Mouse (Mus musculus) lung, adult 2 months (tissue): ENCODE measurements around the gene Selenof. TPM values are rescaled to one million over a fixed set of nuclear protein-coding genes. Genes with fewer than 3 reads are reported as not detected.

Source experiments
- DNase-seq: peaks from one replicate; pipeline ENCODE4 v3.0.0; 2022
- H3K4me1 ChIP-seq: fragments of 200-500 bp; 2 replicates; pipeline ENCODE4 v1.6.1; 2011; ENCODE audit warnings: low read length; ENCODE audit not compliant: control insufficient read depth, insufficient read depth
- H3K4me3 ChIP-seq: fragments of 200-500 bp; replicated peaks from 2 replicates; pipeline ENCODE3; 2011; ENCODE audit warnings: low read depth, mild to moderate bottlenecking, control low read depth, low read length; ENCODE audit errors: extremely low read depth
- CTCF ChIP-seq: fragments of 200-500 bp; IDR thresholded peaks from 2 replicates; pipeline ENCODE4 v1.5.1; 2011; ENCODE audit warnings: mild to moderate bottlenecking, low read length, control low read depth; ENCODE audit not compliant: insufficient read depth
- POLR2A ChIP-seq: fragments of 200-500 bp; IDR thresholded peaks from 2 replicates; pipeline ENCODE4 v1.6.1; 2011; ENCODE audit warnings: low read depth, mild to moderate bottlenecking, control low read depth, low read length, borderline replicate concordance; ENCODE audit errors: extremely low read depth
- WGBS: fragments of 180-500 bp; shearing (Covaris S2); methylation state at CpG from one replicate; pipeline ENCODE4 v1.1.7; 2018; 5-methylcytosine and 5-hydroxymethylcytosine counted together
- polyA plus RNA-seq: library from polyadenylated mRNA; depleted of rRNA; stranded (reverse); fragments of >200 nt; gene quantifications from 2 replicates; pipeline ENCODE4 v1.2.3, GENCODE M21; 2012

Selenof gene
- polyA plus RNA-seq, 1 experiment: 228 TPM

DNA sequence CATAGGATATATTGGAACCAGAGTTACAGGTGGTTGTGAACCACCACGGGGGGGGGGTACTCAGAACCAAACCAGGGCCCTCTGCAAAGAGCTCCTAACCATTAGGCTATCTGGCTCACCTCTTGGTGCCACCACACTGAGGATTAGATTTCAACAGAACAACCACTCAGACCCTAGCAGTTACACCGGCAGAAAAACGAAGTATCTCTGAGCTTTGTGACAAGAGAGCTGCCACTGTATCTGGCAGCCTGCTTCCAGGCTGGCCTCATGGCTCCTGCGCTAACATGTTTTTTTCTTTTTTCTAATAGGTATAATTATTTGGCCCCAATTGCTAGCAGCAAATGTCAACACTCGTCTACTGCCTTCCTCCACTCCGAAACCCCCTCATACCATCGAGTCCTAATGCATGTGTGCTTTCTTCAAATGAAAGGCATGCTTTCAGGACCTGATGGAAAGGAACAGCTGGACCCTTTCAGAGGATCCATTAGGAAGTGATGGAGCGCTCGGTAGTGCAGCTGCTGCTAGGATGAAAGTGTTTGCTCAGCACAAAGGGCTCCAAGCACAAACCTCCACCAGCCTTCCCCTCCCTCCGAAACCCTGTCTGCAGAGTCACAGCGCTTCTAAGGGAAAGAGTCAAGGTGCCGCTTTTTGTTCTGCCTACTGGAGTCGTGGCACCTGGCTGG is 53.0 kb downstream of the Selenof start:
- no peaks in the 10 kb centered on the region for H3K4me1 ChIP-seq
- no peak overlapping the region for H3K4me3 ChIP-seq
- TF ChIP-seq POLR2A: no peak
- no peak for TF ChIP-seq CTCF
- 68% methylated on average over 13 of the region's 13 CpGs for WGBS
- DNase-seq: no peak

DNA sequence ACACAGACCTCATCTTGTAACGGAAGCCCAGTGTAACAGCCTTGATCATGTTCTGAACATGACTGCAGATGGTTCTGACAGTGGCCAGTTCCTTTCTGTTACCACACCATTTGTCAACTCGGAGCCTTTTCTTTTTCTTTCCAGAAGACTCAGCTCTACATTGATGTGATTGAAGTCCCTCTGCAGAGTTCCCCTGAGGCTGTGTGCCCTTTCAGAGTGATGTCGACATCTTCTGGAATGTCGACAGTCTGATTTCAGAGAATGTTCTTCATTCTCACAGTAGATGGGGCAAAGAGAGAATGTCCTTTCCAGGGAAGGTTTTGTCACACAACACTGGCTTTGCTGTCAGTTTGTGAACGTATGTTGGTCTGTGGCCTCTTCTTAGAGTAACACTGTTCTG is 55.6 kb downstream of the Selenof start:
- WGBS: 61% methylated on average over 5 of the region's 5 CpGs
- DNase-seq: no peak
- H3K4me1 ChIP-seq: no peaks in the 10 kb centered on the region
- TF ChIP-seq CTCF (no peak), POLR2A (no peak)
- H3K4me3 ChIP-seq: no peak overlapping the region

DNA sequence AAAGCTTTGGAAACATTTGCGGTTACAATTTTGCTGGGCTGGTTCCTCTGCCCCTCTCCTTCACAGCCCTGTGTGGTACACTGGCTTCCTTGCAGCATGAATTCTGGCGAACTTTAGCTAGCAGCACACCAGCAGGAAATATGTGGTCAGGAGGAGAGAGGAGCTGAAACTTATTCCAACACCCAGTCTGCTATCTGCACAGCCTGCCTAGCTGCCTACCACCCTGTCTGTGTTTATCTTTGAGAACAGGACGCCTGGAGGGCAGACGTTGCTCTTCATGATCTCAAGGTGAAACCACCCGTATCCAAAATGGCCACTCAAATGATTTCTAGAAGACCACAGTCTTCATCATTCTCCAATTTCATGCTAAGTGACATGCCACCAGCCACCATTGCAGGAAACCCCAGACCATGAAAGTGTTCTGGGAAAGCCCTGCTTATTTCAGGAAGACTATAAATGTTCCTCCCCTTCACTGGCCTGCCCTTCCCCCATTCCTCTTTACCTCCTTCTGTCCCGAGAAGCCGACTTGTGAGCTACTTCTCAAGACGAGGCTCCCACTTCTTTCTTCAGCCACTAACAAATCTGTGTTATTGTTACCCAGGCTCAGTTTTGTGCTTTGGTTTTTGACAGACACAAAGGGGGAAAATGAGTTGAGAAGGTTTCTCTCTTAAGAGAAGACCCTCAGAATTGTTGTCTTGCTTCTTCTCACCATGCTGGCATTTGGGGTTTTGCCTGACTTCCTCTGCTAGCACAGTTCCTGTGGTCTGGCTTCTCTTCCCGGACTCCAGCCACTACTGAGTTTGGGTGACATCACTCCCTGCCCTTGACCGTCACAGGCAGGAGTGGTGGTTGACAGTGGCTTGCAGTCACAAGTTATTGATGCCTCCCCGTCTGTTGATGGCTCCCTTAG is 58.2 kb downstream of the Selenof start:
- 49% methylated on average over 11 of the region's 11 CpGs for WGBS
- no peaks in the 10 kb centered on the region for H3K4me1 ChIP-seq
- no peak overlapping the region for H3K4me3 ChIP-seq
- no peak for DNase-seq
- no peak for TF ChIP-seq POLR2A
- TF ChIP-seq CTCF: no peak

DNA sequence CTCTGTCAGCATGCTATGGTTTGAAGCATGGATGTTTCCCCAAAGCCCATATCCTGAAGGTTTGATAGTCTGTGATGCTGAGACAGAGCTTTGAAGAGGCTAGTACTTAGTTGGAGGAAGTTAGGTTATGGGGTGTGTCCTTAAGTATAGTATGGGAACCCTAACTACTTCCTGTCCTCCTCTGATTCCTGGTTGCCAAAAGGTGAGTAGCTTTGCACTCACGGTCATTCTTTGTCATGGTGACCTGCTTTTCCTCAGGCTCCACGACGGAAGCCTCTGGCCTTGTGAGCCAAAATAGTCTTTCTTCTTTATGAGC is 58.8 kb downstream of the Selenof start:
- no peak overlapping the region for H3K4me3 ChIP-seq
- no peak for DNase-seq
- no peak for TF ChIP-seq CTCF
- no peak for TF ChIP-seq POLR2A
- whole genome bisulfite sequencing: 86% methylated on average over 3 of the region's 3 CpGs
- no peaks in the 10 kb centered on the region for H3K4me1 ChIP-seq

GRCm38 (mm10) chr3:144635236-144635635 is 65.1 kb downstream of the Selenof start:
- no peak for DNase-seq
- Histone ChIP-seq H3K4me1 (no peaks in the 10 kb centered on the region), H3K4me3 (no peak overlapping the region)
- WGBS: 85% methylated on average over 5 of the region's 5 CpGs
- no peak for TF ChIP-seq POLR2A
- TF ChIP-seq CTCF: no peak

GRCm38 (mm10) chr3:144638110-144638509 is 68.0 kb downstream of the Selenof start:
- WGBS: 89% methylated on average over 4 of the region's 4 CpGs
- Histone ChIP-seq H3K4me3 (no peak overlapping the region), H3K4me1 (peaks cover 2% of the 10 kb centered on the region; the same call in 1 of the 2 replicates)
- DNase-seq: no peak
- TF ChIP-seq POLR2A (no peak), CTCF (no peak)

GRCm38 (mm10) chr3:144639387-144639786 is 69.3 kb downstream of the Selenof start:
- WGBS: 66% methylated on average over 3 of the region's 3 CpGs
- Histone ChIP-seq H3K4me3 (no peak overlapping the region), H3K4me1 (peaks cover 9% of the 10 kb centered on the region; the same call in 1 of the 2 replicates)
- DNase-seq: no peak
- TF ChIP-seq CTCF (no peak), POLR2A (no peak)

GRCm38 (mm10) chr3:144640033-144640432 is 69.9 kb downstream of the Selenof start:
- TF ChIP-seq POLR2A: no peak
- TF ChIP-seq CTCF: no peak
- DNase-seq: no peak
- peaks cover 9% of the 10 kb centered on the region; the same call in 1 of the 2 replicates for H3K4me1 ChIP-seq

DNA sequence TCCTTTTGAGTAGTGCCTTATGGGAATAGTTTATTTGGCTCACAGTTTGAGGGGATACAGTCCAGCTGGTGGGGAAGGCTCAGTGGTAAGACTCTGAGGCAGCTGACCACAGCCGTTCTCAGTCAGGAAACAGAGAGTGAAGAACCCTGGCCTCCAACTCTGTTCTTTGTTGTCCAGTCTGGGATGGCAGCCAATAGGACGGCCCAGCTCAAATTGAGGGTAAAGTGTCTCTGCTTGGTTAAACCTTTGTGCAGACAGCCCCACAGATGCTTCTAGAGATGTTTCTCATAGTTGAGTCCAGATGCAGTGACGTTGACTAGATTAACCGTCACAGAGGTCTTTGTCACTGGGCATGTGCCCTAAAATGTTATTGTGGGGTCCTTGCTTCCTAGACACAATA is 72.0 kb downstream of the Selenof start:
- Histone ChIP-seq H3K4me3 (no peak overlapping the region), H3K4me1 (peaks cover 9% of the 10 kb centered on the region; the same call in 1 of the 2 replicates)
- TF ChIP-seq CTCF (no peak), POLR2A (no peak)
- WGBS: 67% methylated on average over 4 of the region's 4 CpGs
- DNase-seq: no peak

More at GRCm38 (mm10) chr3:144640033-144640432, 69.9 kb downstream of the Selenof start:
- no peak overlapping the region for H3K4me3 ChIP-seq
